Mouse (Mus musculus): ENCODE results near the gene Nfkbid. TPM values are rescaled to one million over a fixed set of nuclear protein-coding genes. Genes with fewer than 3 reads are reported as not detected.
A peak's percentile ranks its signal among the peaks of the same experiment; 100 is the strongest.

Nfkbid gene
- polyA plus RNA-seq (2014; fragmentation: Nextera tagmentation; extraction: Ambion mirVana), result 1.2 and 1.4 TPM in 2 replicates

DNA sequence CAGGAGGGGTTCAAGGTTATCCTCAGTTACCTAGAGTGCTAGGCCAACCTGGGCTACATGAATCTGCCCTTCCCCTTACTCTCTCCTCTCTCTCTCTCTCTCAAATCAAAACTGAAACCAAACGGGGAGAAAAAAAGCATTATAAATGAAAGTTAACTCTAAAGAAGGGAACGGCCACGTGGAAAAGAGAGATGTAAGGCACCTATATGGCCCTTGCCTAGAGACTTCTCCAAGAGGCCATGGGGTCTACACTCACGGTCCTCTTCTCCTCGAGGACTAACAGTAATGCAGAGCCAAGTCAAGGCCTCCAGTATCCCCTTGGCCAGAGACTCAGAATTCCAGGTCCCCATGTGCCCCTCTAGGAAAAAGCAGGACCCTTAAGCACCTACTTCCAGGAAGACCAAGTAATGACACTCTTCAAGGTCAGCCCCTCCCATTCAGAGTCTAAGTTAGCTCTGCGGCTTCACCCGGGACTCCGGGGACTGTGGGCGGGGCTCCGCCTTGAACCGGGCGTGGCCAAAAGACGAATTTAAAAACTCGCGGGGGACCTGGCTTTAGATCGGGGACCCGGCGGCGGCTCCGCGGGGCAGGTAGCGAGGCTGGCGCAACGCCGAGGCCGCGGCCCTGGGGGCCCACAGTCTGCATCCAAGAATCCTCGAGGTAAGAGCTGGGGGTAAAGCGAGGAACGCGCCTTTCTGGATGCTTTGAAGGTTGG, at the start of gene Nfkbid:
Gene Nfkbid, plus strand, starts transcription at position 558 of the 715 bp plus-strand sequence.
- peak within 1 kb of the TSS; percentile 73 for H3K9ac ChIP-seq (ENCODE audit: low read length)
- H3K27ac ChIP-seq (ENCODE audit: low read depth, low read length), result peak within 1 kb of the TSS; percentile 39; the same call in 1 of the 2 replicates
- ATAC-seq (peak; percentile 29), DNase-seq (ENCODE audit: low spot score) (peak; percentile 31)
- 10% methylated on average over 31 of the region's 31 CpGs for WGBS
- peak within 1 kb of the TSS; percentile 99 for H3K4me2 ChIP-seq (ENCODE audit: low read length)
- H3K4me3 ChIP-seq (ENCODE audit: low read depth, low read length), result peak within 1 kb of the TSS; percentile 56
- no peaks in the 10 kb centered on the region for H3K27me3 ChIP-seq (replicated peaks; ENCODE audit: control insufficient read depth, insufficient read depth, low read length)
- no peaks in the 10 kb centered on the region for H3K9me3 ChIP-seq (replicated peaks; ENCODE audit: control insufficient read depth, low read length)
- H3K4me1 ChIP-seq (ENCODE audit: control insufficient read depth, insufficient read depth, low read length), result 0 out of 2 replicates have a peak, but pooled peaks cover 7% of the 10 kb centered on the region
- peaks cover 11% of the 10 kb centered on the region; the same call in 1 of the 2 replicates for H3K36me3 ChIP-seq (ENCODE audit: control insufficient read depth, insufficient read depth, low read length)

DNA sequence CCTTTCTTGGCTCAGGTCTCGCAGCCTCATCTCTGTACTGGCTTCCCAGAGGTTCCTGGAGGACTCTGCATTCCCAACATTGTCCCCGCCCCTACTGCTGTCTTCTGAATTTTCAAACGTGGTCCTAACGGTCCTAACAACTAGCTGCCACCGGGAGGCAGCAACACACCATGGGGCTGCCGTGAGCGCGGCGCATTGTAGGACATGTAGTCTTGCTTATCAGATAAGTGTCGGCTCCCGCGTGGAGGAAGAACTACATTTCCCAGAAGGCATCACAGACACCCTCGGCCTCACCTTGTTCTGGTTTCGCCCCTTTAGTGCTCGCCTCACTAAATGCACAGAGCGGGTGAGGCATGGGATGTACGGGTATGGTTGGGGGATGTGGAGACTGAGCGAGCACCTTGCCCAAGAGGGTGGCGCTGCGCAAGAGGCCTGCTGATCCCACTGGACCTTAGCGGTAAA, 48.0 kb upstream of the Nfkbid start:
- no peaks in the 10 kb centered on the region; the same call in 1 of the 2 replicates for H3K4me1 ChIP-seq (ENCODE audit: control insufficient read depth, insufficient read depth, low read length)
- WGBS, result under 1% methylated on average over 21 of the region's 21 CpGs
- ATAC-seq (peak; percentile 100), DNase-seq (ENCODE audit: low spot score) (peak; percentile 99)
- no peaks in the 10 kb centered on the region for H3K36me3 ChIP-seq (ENCODE audit: control insufficient read depth, insufficient read depth, low read length)
- peak overlapping the region; percentile 71 for H3K9ac ChIP-seq (ENCODE audit: low read length)
- no peaks in the 10 kb centered on the region for H3K27me3 ChIP-seq (replicated peaks; ENCODE audit: control insufficient read depth, insufficient read depth, low read length)
- no peaks in the 10 kb centered on the region for H3K9me3 ChIP-seq (replicated peaks; ENCODE audit: control insufficient read depth, low read length)
- H3K27ac ChIP-seq (ENCODE audit: low read depth, low read length), result peak overlapping the region; percentile 78; the same call in 1 of the 2 replicates
- peak overlapping the region; percentile 61 for H3K4me2 ChIP-seq (ENCODE audit: low read length)
- H3K4me3 ChIP-seq (ENCODE audit: low read depth, low read length), result peak overlapping the region; percentile 40

DNA sequence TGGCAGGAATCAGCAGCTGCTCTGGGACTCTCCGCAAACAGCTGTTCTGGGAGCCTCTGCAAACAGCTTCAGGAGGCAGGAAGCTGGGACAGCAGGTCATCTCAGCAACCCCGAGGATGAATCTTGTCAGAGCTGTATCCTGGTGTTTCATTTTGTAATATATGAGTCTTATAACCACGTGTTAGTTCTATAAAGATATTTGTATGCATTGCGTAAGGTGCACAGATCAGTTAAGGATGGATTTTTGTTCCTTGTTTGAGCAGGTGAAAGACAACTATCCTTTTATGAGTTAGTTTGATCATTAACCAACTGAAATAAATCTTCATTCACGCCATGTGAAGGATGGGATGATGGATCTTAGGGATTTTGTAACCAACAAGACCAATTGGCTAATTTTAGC, 41.5 kb upstream of the Nfkbid start:
- ATAC-seq (no peak), DNase-seq (ENCODE audit: low spot score) (no peak)
- 62% methylated on average over 5 of the region's 5 CpGs for WGBS
- no peaks in the 10 kb centered on the region for H3K27me3 ChIP-seq (replicated peaks; ENCODE audit: control insufficient read depth, insufficient read depth, low read length)
- no peaks in the 10 kb centered on the region for H3K4me1 ChIP-seq (ENCODE audit: control insufficient read depth, insufficient read depth, low read length)
- no peak overlapping the region for H3K27ac ChIP-seq (ENCODE audit: low read depth, low read length)
- H3K9ac ChIP-seq (ENCODE audit: low read length), result no peak overlapping the region
- no peaks in the 10 kb centered on the region for H3K36me3 ChIP-seq (ENCODE audit: control insufficient read depth, insufficient read depth, low read length)
- H3K4me3 ChIP-seq (ENCODE audit: low read depth, low read length), result no peak overlapping the region
- no peaks in the 10 kb centered on the region for H3K9me3 ChIP-seq (replicated peaks; ENCODE audit: control insufficient read depth, low read length)
- no peak overlapping the region for H3K4me2 ChIP-seq (ENCODE audit: low read length)

DNA sequence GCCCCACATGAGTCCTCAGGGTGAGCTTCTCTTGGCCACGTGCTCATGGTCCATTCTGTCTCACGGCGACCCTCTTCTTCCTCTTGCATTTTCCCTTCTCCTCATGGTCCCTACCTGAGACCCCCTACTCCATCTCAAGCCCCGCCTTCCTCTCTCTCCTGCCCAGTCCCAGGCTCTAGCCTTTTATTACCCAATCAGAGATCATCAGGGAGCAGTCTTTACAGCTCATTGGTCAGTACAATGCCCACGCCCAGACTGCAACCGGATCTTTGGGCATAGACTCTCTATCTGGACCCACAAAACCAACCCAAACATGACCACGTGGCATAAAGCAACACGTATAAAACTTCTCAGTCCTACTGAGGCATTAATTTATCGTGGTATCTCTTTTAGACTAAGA, 37.4 kb upstream of the Nfkbid start:
- WGBS, result 85% methylated on average over 9 of the region's 9 CpGs
- H3K9ac ChIP-seq (ENCODE audit: low read length), result no peak overlapping the region
- DNase-seq (ENCODE audit: low spot score) (no peak), ATAC-seq (no peak)
- no peak overlapping the region for H3K4me3 ChIP-seq (ENCODE audit: low read depth, low read length)
- no peak overlapping the region for H3K27ac ChIP-seq (ENCODE audit: low read depth, low read length)
- no peaks in the 10 kb centered on the region for H3K4me1 ChIP-seq (ENCODE audit: control insufficient read depth, insufficient read depth, low read length)
- no peak overlapping the region for H3K4me2 ChIP-seq (ENCODE audit: low read length)
- H3K9me3 ChIP-seq (replicated peaks; ENCODE audit: control insufficient read depth, low read length), result no peaks in the 10 kb centered on the region
- H3K36me3 ChIP-seq (ENCODE audit: control insufficient read depth, insufficient read depth, low read length), result no peaks in the 10 kb centered on the region
- no peaks in the 10 kb centered on the region for H3K27me3 ChIP-seq (replicated peaks; ENCODE audit: control insufficient read depth, insufficient read depth, low read length)

DNA sequence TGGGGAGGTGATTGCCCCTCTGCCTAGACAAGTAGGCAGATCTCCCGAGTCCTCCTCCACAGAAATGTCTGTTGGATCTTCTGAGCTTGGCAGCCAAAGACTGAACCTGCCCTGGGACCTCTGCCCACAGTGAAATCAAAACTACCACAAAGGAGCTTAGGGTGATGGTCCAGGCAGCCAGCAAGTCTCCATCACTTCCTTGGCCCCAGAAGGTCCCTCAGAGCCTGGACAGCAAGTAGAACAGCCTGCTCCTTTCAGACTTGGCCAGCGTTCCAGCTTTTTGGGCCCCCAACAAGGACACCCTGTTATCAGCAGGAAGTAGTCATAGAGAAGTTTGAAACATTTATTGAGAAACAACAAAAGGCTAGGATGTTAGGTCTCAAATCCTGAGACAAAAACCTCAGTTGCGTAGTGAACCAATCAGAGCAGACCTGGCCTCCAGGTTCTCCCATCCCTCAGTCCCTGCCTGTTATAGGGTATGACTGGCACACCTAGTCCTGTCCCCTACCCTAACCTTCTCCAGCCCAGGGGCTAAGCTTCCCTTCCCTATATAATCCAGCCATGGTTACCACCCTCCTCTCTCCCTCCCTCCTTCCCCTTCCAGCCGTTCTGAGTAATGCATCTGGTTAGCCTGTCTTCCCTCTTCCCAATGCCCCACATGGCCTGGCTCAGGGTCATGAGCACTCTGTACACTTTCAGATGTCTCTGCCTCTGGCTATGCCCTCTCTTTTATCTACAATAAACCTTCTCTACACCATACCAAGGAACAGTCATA, 28.6 kb upstream of the Nfkbid start:
- Histone ChIP-seq H3K4me1 (ENCODE audit: control insufficient read depth, insufficient read depth, low read length) (no peaks in the 10 kb centered on the region), H3K36me3 (ENCODE audit: control insufficient read depth, insufficient read depth, low read length) (no peaks in the 10 kb centered on the region), H3K4me2 (ENCODE audit: low read length) (no peak overlapping the region), H3K9me3 (replicated peaks; ENCODE audit: control insufficient read depth, low read length) (no peaks in the 10 kb centered on the region), H3K27ac (ENCODE audit: low read depth, low read length) (no peak overlapping the region), H3K9ac (ENCODE audit: low read length) (no peak overlapping the region), H3K27me3 (replicated peaks; ENCODE audit: control insufficient read depth, insufficient read depth, low read length) (no peaks in the 10 kb centered on the region), H3K4me3 (ENCODE audit: low read depth, low read length) (no peak overlapping the region)
- ATAC-seq (no peak), DNase-seq (ENCODE audit: low spot score) (no peak)
- WGBS, result 80% methylated on average over 4 of the region's 4 CpGs

DNA sequence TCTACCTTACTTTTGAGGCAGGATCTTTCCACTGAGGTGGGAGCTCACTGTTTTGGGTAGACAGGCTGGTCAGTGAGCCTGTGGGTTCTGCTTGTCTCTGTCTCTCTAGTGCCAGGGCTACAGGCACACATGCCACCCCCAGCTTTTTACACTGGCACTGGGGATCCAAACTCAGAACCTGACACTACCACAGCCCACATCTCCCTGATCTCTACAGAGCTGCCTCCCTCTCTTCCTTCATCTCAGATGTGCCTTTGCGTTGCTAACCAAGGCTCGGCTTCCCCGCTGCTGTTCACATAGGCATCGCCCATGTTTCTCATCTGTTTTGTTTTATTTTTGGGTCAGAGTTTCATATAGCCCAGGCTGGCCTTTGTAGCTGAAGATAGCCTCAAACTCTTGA, 27.9 kb upstream of the Nfkbid start:
- Histone ChIP-seq H3K4me1 (ENCODE audit: control insufficient read depth, insufficient read depth, low read length) (no peaks in the 10 kb centered on the region), H3K27me3 (replicated peaks; ENCODE audit: control insufficient read depth, insufficient read depth, low read length) (no peaks in the 10 kb centered on the region), H3K9ac (ENCODE audit: low read length) (no peak overlapping the region), H3K27ac (ENCODE audit: low read depth, low read length) (no peak overlapping the region), H3K36me3 (ENCODE audit: control insufficient read depth, insufficient read depth, low read length) (no peaks in the 10 kb centered on the region), H3K4me3 (ENCODE audit: low read depth, low read length) (no peak overlapping the region), H3K4me2 (ENCODE audit: low read length) (no peak overlapping the region), H3K9me3 (replicated peaks; ENCODE audit: control insufficient read depth, low read length) (no peaks in the 10 kb centered on the region)
- WGBS, result 91% methylated on average over 4 of the region's 4 CpGs
- ATAC-seq, result no peak
- DNase-seq (ENCODE audit: low spot score), result no peak

DNA sequence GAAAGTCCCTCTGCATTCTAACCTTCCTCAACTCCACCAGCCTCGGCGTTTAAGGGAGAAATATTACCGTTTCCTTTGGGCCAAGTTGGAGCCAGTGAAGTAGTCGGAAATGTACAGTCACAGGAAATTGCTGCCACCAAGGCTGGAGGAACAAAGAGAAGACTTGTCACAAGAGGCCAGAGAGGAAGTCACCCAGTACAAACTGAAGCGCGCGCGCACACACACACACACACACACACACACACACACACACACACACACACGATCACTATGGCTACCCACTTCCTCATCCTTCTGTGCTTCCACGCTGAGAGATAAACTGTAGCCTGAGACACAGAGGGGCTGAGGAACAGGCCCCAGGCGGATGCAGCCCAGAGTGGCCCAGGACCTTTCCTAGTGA, 27.2 kb upstream of the Nfkbid start:
- no peak overlapping the region for H3K4me3 ChIP-seq (ENCODE audit: low read depth, low read length)
- no peak overlapping the region for H3K4me2 ChIP-seq (ENCODE audit: low read length)
- H3K9ac ChIP-seq (ENCODE audit: low read length), result no peak overlapping the region
- H3K9me3 ChIP-seq (replicated peaks; ENCODE audit: control insufficient read depth, low read length), result no peaks in the 10 kb centered on the region
- no peak for ATAC-seq
- H3K27me3 ChIP-seq (replicated peaks; ENCODE audit: control insufficient read depth, insufficient read depth, low read length), result no peaks in the 10 kb centered on the region
- 72% methylated on average over 10 of the region's 11 CpGs for WGBS
- DNase-seq (ENCODE audit: low spot score), result no peak
- H3K36me3 ChIP-seq (ENCODE audit: control insufficient read depth, insufficient read depth, low read length), result no peaks in the 10 kb centered on the region
- no peaks in the 10 kb centered on the region for H3K4me1 ChIP-seq (ENCODE audit: control insufficient read depth, insufficient read depth, low read length)
- no peak overlapping the region for H3K27ac ChIP-seq (ENCODE audit: low read depth, low read length)

DNA sequence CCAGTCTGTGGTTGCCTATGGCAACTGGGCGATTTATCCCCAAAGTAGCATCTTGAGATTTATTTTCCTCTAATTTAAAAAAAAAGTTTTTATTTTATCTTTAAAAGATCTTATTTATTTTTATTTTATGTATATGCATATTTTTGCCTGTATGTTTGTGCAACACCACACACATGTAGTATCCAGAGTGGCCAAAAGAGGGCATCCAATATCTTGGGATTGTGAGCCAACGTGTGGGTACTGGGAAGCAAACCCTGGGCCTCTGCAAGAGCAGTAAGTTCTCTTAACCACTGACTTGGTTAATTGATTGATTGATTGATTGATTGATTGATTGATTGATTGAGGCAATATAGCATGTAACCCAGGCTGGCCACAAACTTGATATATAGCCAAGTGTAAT, 26.7 kb upstream of the Nfkbid start:
- H3K9me3 ChIP-seq (replicated peaks; ENCODE audit: control insufficient read depth, low read length), result no peaks in the 10 kb centered on the region
- WGBS, result 50% methylated on average over 2 of the region's 2 CpGs
- no peak overlapping the region for H3K4me2 ChIP-seq (ENCODE audit: low read length)
- no peak overlapping the region for H3K9ac ChIP-seq (ENCODE audit: low read length)
- H3K36me3 ChIP-seq (ENCODE audit: control insufficient read depth, insufficient read depth, low read length), result no peaks in the 10 kb centered on the region
- no peaks in the 10 kb centered on the region for H3K4me1 ChIP-seq (ENCODE audit: control insufficient read depth, insufficient read depth, low read length)
- H3K27me3 ChIP-seq (replicated peaks; ENCODE audit: control insufficient read depth, insufficient read depth, low read length), result no peaks in the 10 kb centered on the region
- ATAC-seq, result no peak
- no peak overlapping the region for H3K4me3 ChIP-seq (ENCODE audit: low read depth, low read length)
- no peak overlapping the region for H3K27ac ChIP-seq (ENCODE audit: low read depth, low read length)
- DNase-seq (ENCODE audit: low spot score), result no peak

DNA sequence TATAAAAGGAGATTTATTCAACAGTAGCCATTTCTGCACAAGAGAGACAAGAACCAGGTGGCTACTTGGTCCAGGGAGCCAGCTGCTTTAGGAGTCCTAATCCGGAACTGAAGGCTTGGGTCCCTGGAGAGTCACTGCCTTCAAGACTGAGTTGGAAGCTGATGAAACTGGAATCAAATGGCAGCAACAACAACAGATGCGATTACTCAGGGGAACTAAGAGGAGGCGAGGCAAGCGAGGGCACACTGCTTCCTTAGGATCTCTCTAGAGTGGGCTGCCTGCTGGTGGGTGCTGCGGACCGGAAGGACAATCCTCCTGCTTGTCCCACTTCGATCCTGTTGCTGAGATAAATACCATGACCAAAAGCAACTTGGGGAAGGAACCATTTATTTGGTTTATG, 21.9 kb upstream of the Nfkbid start:
- H3K27me3 ChIP-seq (replicated peaks; ENCODE audit: control insufficient read depth, insufficient read depth, low read length), result no peaks in the 10 kb centered on the region
- ATAC-seq (no peak), DNase-seq (ENCODE audit: low spot score) (no peak)
- H3K27ac ChIP-seq (ENCODE audit: low read depth, low read length), result no peak overlapping the region
- H3K4me1 ChIP-seq (ENCODE audit: control insufficient read depth, insufficient read depth, low read length), result no peaks in the 10 kb centered on the region
- H3K9ac ChIP-seq (ENCODE audit: low read length), result 0 out of 2 replicates have a peak overlapping the region, but pooled peaks have one; percentile 13
- no peak overlapping the region for H3K4me3 ChIP-seq (ENCODE audit: low read depth, low read length)
- WGBS, result 62% methylated on average over 7 of the region's 7 CpGs
- no peaks in the 10 kb centered on the region for H3K9me3 ChIP-seq (replicated peaks; ENCODE audit: control insufficient read depth, low read length)
- H3K4me2 ChIP-seq (ENCODE audit: low read length), result no peak overlapping the region
- no peaks in the 10 kb centered on the region for H3K36me3 ChIP-seq (ENCODE audit: control insufficient read depth, insufficient read depth, low read length)

All from forebrain, embryonic 14.5 days (tissue).